20 mouse cellular contexts compared by ENCODE assay signal in the genomic region with DNA sequence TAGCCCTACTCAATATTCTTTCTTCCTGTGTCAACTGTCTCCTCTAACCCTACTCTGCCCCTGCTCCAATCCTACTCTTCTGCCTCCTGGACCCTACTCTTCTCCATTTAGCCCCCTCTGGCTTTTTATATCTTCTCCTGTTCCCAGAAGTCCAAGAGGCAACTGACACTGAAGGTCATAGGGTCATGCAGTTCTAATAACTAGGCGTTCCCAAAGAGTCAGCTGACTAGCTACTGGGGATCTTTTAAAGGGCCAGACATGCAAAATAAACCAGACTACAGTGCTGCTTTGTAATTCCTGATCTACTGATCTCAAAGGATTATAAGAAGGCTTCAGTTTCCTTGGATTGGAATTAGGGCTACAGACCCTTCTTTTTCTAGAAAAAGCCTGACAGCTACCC.
DNase-seq lines count a peak whose midpoint lies in the region; ATAC-seq and TF ChIP-seq lines count a peak whose summit lies in the region.
"Had no signal": no experiment of that assay in that cellular context is flagged by ENCODE, and none has a peak within 500 bp of the region (broad histone marks: within the 10 kb centered on the region; RNA-seq: fewer than 3 reads in every experiment).

No protein-coding gene starts in this region.

- peak overlapping the region; percentile 41; the same call in 1 of the 2 replicates for H3K27ac ChIP-seq in heart, embryonic 12.5 days (ENCODE audit: poor library complexity, severe bottlenecking)
- H3K27ac ChIP-seq in kidney, embryonic 16.5 days (ENCODE audit: low read length) = peak overlapping the region; percentile 53; the same call in 1 of the 2 replicates
- H3K27ac ChIP-seq in intestine, postnatal 0 days (ENCODE audit: low read depth, low read length) = peak overlapping the region; percentile 16; the same call in 1 of the 2 replicates
- H3K27ac ChIP-seq in liver, postnatal 0 days (ENCODE audit: low read depth) = peak overlapping the region; percentile 78
- H3K27ac ChIP-seq: forebrain, embryonic 12.5 days; hindbrain, embryonic 15.5 days; limb, embryonic 15.5 days; midbrain, embryonic 15.5 days had no signal

- TF ChIP-seq CTCF in intestine, postnatal 0 days (IDR thresholded peaks at IDR 0.05; ENCODE audit: low read depth) = no peak
- no peak for TF ChIP-seq CTCF in liver, postnatal 0 days (IDR thresholded peaks at IDR 0.05; ENCODE audit: low read depth)

- no peak for ATAC-seq in heart, embryonic 12.5 days (ENCODE audit: insufficient number of reproducible peaks, low FRiP score)
- ATAC-seq in kidney, embryonic 16.5 days (ENCODE audit: low FRiP score, low TSS enrichment) = no peak
- ATAC-seq in intestine, postnatal 0 days = 0 out of 2 replicates have a peak, but pooled peaks have one; percentile 46
- peak; percentile 62 for ATAC-seq in liver, postnatal 0 days
- ATAC-seq: activated CD4-positive, CD25-positive, alpha-beta regulatory T cell, adult 4 months; midbrain, embryonic 15.5 days had no signal

- 26% methylated on average over 1 of the region's 1 CpGs for WGBS in heart, embryonic 12.5 days
- WGBS in kidney, embryonic 16.5 days = 17% methylated on average over 1 of the region's 1 CpGs
- WGBS in intestine, postnatal 0 days = 18% methylated on average over 1 of the region's 1 CpGs
- WGBS in liver, postnatal 0 days (ENCODE audit: insufficient replicate concordance) = 35% methylated on average over 1 of the region's 1 CpGs

- no peak for TF ChIP-seq EP300 in liver, postnatal 0 days (IDR thresholded peaks at IDR 0.05; ENCODE audit: low read depth)

- no peaks in the 10 kb centered on the region for H3K9me3 ChIP-seq in heart, embryonic 12.5 days (replicated peaks)
- no peaks in the 10 kb centered on the region for H3K9me3 ChIP-seq in kidney, embryonic 16.5 days (ENCODE audit: low read length)
- H3K9me3 ChIP-seq in intestine, postnatal 0 days (ENCODE audit: control insufficient read depth) = no peaks in the 10 kb centered on the region
- no peaks in the 10 kb centered on the region for H3K9me3 ChIP-seq in liver, postnatal 0 days (ENCODE audit: low read length)
- H3K9me3 ChIP-seq: forebrain, embryonic 12.5 days; hindbrain, embryonic 15.5 days; limb, embryonic 15.5 days; midbrain, embryonic 15.5 days had no signal

- H3K4me3 ChIP-seq in heart, embryonic 12.5 days = no peak overlapping the region
- no peak overlapping the region for H3K4me3 ChIP-seq in kidney, embryonic 16.5 days (ENCODE audit: low read length)
- no peak overlapping the region for H3K4me3 ChIP-seq in intestine, postnatal 0 days (ENCODE audit: low read depth, low read length)
- H3K4me3 ChIP-seq in liver, postnatal 0 days (ENCODE audit: low read depth, low read length) = no peak overlapping the region
- H3K4me3 ChIP-seq: forebrain, embryonic 12.5 days; hindbrain, embryonic 15.5 days; limb, embryonic 15.5 days; midbrain, embryonic 15.5 days had no signal

- no peaks in the 10 kb centered on the region for H3K36me3 ChIP-seq in heart, embryonic 12.5 days
- no peaks in the 10 kb centered on the region for H3K36me3 ChIP-seq in kidney, embryonic 16.5 days (ENCODE audit: insufficient read depth, low read length)
- no peaks in the 10 kb centered on the region for H3K36me3 ChIP-seq in intestine, postnatal 0 days (ENCODE audit: control insufficient read depth, insufficient read depth)
- H3K36me3 ChIP-seq in liver, postnatal 0 days (replicated peaks; ENCODE audit: insufficient read depth, low read length) = no peaks in the 10 kb centered on the region
- H3K36me3 ChIP-seq: forebrain, embryonic 12.5 days; hindbrain, embryonic 15.5 days; limb, embryonic 15.5 days; midbrain, embryonic 15.5 days had no signal

- no peak overlapping the region for H3K9ac ChIP-seq in heart, embryonic 12.5 days
- no peak overlapping the region for H3K9ac ChIP-seq in kidney, embryonic 16.5 days (replicated peaks; ENCODE audit: low read length)
- no peak overlapping the region for H3K9ac ChIP-seq in intestine, postnatal 0 days (ENCODE audit: low read depth, low read length)
- H3K9ac ChIP-seq in liver, postnatal 0 days (replicated peaks) = no peak overlapping the region
- H3K9ac ChIP-seq: forebrain, embryonic 12.5 days; hindbrain, embryonic 15.5 days; limb, embryonic 15.5 days; midbrain, embryonic 15.5 days had no signal

- DNase-seq in heart, postnatal 25 days (ENCODE audit: low spot score) = no peak
- DNase-seq in kidney, postnatal 10 days = no peak
- no peak for DNase-seq in liver, postnatal 0 days
- no peak for DNase-seq in layer of hippocampus, adult 18-20 months (ENCODE audit: low spot score in 2 of 2)
- DNase-seq: adrenal gland, postnatal 14 days; cerebellum, adult 18-20 months; cerebellum, postnatal 36 days; gastrocnemius, postnatal 36 days; kidney, adult 18-20 months; layer of hippocampus, postnatal 36 days; right cerebral cortex, adult 18-20 months; thymus, adult 2 months had no signal

- peaks cover 16% of the 10 kb centered on the region for H3K4me1 ChIP-seq in heart, embryonic 12.5 days (replicated peaks)
- H3K4me1 ChIP-seq in kidney, embryonic 16.5 days (ENCODE audit: insufficient read depth, low read length) = peaks cover 9% of the 10 kb centered on the region; the same call in 1 of the 2 replicates
- no peaks in the 10 kb centered on the region for H3K4me1 ChIP-seq in intestine, postnatal 0 days (replicated peaks; ENCODE audit: control insufficient read depth, insufficient read depth, low read length)
- H3K4me1 ChIP-seq in liver, postnatal 0 days (ENCODE audit: insufficient read depth) = peaks cover 23% of the 10 kb centered on the region
- H3K4me1 ChIP-seq: forebrain, embryonic 12.5 days; hindbrain, embryonic 15.5 days; limb, embryonic 15.5 days; midbrain, embryonic 15.5 days had no signal

- no peaks in the 10 kb centered on the region for H3K27me3 ChIP-seq in heart, embryonic 12.5 days (replicated peaks)
- no peaks in the 10 kb centered on the region for H3K27me3 ChIP-seq in kidney, embryonic 16.5 days (ENCODE audit: insufficient read depth, low read length)
- H3K27me3 ChIP-seq in intestine, postnatal 0 days (replicated peaks; ENCODE audit: control insufficient read depth, insufficient read depth, low read length) = no peaks in the 10 kb centered on the region
- H3K27me3 ChIP-seq in liver, postnatal 0 days (ENCODE audit: insufficient read depth, low read length) = no peaks in the 10 kb centered on the region
- H3K27me3 ChIP-seq: forebrain, embryonic 12.5 days; hindbrain, embryonic 15.5 days; limb, embryonic 15.5 days; midbrain, embryonic 15.5 days had no signal

- intact Hi-C loops in heart, postnatal 25 days (cut with DNase I) = no loop called here

- H3K4me2 ChIP-seq in heart, embryonic 12.5 days = no peak overlapping the region
- no peak overlapping the region for H3K4me2 ChIP-seq in kidney, embryonic 16.5 days (replicated peaks; ENCODE audit: low read depth, low read length)
- H3K4me2 ChIP-seq in intestine, postnatal 0 days (replicated peaks; ENCODE audit: low read depth) = no peak overlapping the region
- no peak overlapping the region for H3K4me2 ChIP-seq in liver, postnatal 0 days (ENCODE audit: low read depth, low read length)
- H3K4me2 ChIP-seq: forebrain, embryonic 12.5 days; hindbrain, embryonic 15.5 days; limb, embryonic 15.5 days; midbrain, embryonic 15.5 days had no signal

Comparison
In these comparisons a context has a peak if more than half of its experiments do, and no peak if none do; other contexts are left out.
1. ATAC-seq: peak in intestine, postnatal 0 days (single experiment) and liver, postnatal 0 days (single experiment); none in heart, embryonic 12.5 days (single experiment) and kidney, embryonic 16.5 days (single experiment).
2. H3K27ac ChIP-seq: peak in every context shown above with its lines; median percentile 78 in liver, postnatal 0 days; 53 in kidney, embryonic 16.5 days; 41 in heart, embryonic 12.5 days; 16 in intestine, postnatal 0 days.